Mouse (Mus musculus): Measurements from ENCODE around the gene Gm43517.

DNA sequence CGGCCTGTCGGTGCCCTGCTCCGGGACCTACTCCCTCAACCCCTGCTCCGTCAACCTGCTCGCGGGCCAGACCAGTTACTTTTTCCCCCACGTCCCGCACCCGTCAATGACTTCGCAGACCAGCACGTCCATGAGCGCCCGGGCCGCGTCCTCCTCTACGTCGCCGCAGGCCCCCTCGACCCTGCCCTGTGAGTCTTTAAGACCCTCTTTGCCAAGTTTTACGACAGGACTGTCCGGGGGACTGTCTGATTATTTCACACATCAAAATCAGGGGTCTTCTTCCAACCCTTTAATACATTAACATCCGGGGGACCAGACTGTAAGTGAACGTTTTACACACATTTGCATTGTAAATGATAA is 637 bp downstream of the Gm43517 start:
- TF ChIP-seq CHD2 (IDR thresholded peaks at IDR 0.05; ENCODE audit: low read depth, low read length) (no peak), MAFK (IDR thresholded peaks at IDR 0.05; ENCODE audit: insufficient read depth, low read depth, low read length) (no peak)
